Mouse (Mus musculus): ENCODE measurements at regions not wholly inside any gene's neighbourhood (a gene's known extent, or its start where the extent isn't known, plus 50 kb on each side); places are given as distances from the start of the nearest gene placed in this dataset.
A peak's percentile ranks its signal among the peaks of the same experiment; 100 is the strongest.

- Histone ChIP-seq H3K4me1 (replicated peaks) (no peaks in the 10 kb centered on the region), H3K36me3 (no peaks in the 10 kb centered on the region), H3K27me3 (no peaks in the 10 kb centered on the region), H3K4me3 (no peak overlapping the region), H3K27ac (replicated peaks) (no peak overlapping the region), H3K9me3 (no peaks in the 10 kb centered on the region), H3K4me2 (no peak overlapping the region), H3K9ac (no peak overlapping the region)
- ATAC-seq (ENCODE audit: low read depth): no peak
- 85% methylated on average over 5 of the region's 5 CpGs for WGBS
These were observed 332.1 kb upstream of the Arid1b start for GRCm38 (mm10) chr17:4661996-4662395.

- ATAC-seq (ENCODE audit: low read depth): no peak
- Histone ChIP-seq H3K9ac (no peak overlapping the region), H3K4me2 (no peak overlapping the region), H3K36me3 (no peaks in the 10 kb centered on the region), H3K27ac (replicated peaks) (no peak overlapping the region), H3K4me3 (no peak overlapping the region), H3K4me1 (replicated peaks) (0 out of 2 replicates have a peak, but pooled peaks cover 3% of the 10 kb centered on the region), H3K9me3 (no peaks in the 10 kb centered on the region), H3K27me3 (no peaks in the 10 kb centered on the region)
- WGBS: 59% methylated on average over 3 of the region's 3 CpGs
These were observed 325.6 kb upstream of the Arid1b start for GRCm38 (mm10) chr17:4668511-4668910.

GRCm38 (mm10) chr17:4673271-4673670 is 320.9 kb upstream of the Arid1b start:
- no peaks in the 10 kb centered on the region for H3K4me1 ChIP-seq (replicated peaks)
- WGBS: 66% methylated on average over 2 of the region's 2 CpGs
- H3K27ac ChIP-seq (replicated peaks): no peak overlapping the region
- no peak overlapping the region for H3K9ac ChIP-seq
- H3K4me2 ChIP-seq: no peak overlapping the region
- H3K4me3 ChIP-seq: no peak overlapping the region
- H3K27me3 ChIP-seq: no peaks in the 10 kb centered on the region
- no peaks in the 10 kb centered on the region for H3K9me3 ChIP-seq
- H3K36me3 ChIP-seq: no peaks in the 10 kb centered on the region
- ATAC-seq (ENCODE audit: low read depth): no peak

- Histone ChIP-seq H3K27ac (replicated peaks) (no peak overlapping the region), H3K27me3 (no peaks in the 10 kb centered on the region), H3K36me3 (no peaks in the 10 kb centered on the region), H3K4me3 (no peak overlapping the region), H3K9me3 (no peaks in the 10 kb centered on the region), H3K9ac (no peak overlapping the region), H3K4me1 (replicated peaks) (no peaks in the 10 kb centered on the region), H3K4me2 (no peak overlapping the region)
- no peak for ATAC-seq (ENCODE audit: low read depth)
- WGBS: 89% methylated on average over 1 of the region's 1 CpGs
These were observed 287.7 kb upstream of the Arid1b start for GRCm38 (mm10) chr17:4706421-4706820.

GRCm38 (mm10) chr17:4721061-4721460 is 273.1 kb upstream of the Arid1b start:
- Histone ChIP-seq H3K4me3 (no peak overlapping the region), H3K4me2 (no peak overlapping the region), H3K36me3 (no peaks in the 10 kb centered on the region), H3K4me1 (replicated peaks) (peaks cover 2% of the 10 kb centered on the region; the same call in 1 of the 2 replicates), H3K9ac (no peak overlapping the region), H3K27ac (replicated peaks) (no peak overlapping the region), H3K27me3 (no peaks in the 10 kb centered on the region), H3K9me3 (no peaks in the 10 kb centered on the region)
- no peak for ATAC-seq (ENCODE audit: low read depth)
- WGBS: 91% methylated on average over 4 of the region's 4 CpGs

GRCm38 (mm10) chr17:4724031-4724430 is 270.1 kb upstream of the Arid1b start:
- Histone ChIP-seq H3K36me3 (no peaks in the 10 kb centered on the region), H3K27me3 (no peaks in the 10 kb centered on the region), H3K9me3 (no peaks in the 10 kb centered on the region), H3K4me3 (no peak overlapping the region), H3K4me1 (replicated peaks) (peaks cover 8% of the 10 kb centered on the region; the same call in 1 of the 2 replicates), H3K9ac (no peak overlapping the region), H3K4me2 (no peak overlapping the region), H3K27ac (replicated peaks) (no peak overlapping the region)
- 91% methylated on average over 3 of the region's 3 CpGs for WGBS
- no peak for ATAC-seq (ENCODE audit: low read depth)

- Histone ChIP-seq H3K9me3 (no peaks in the 10 kb centered on the region), H3K4me2 (no peak overlapping the region), H3K9ac (peak overlapping the region; percentile 9; the same call in 1 of the 2 replicates), H3K27ac (replicated peaks) (peak overlapping the region; percentile 14; the same call in 1 of the 2 replicates), H3K4me1 (replicated peaks) (peaks cover 8% of the 10 kb centered on the region; the same call in 1 of the 2 replicates), H3K36me3 (no peaks in the 10 kb centered on the region), H3K27me3 (no peaks in the 10 kb centered on the region), H3K4me3 (no peak overlapping the region)
- WGBS: 61% methylated on average over 12 of the region's 12 CpGs
- ATAC-seq (ENCODE audit: low read depth): no peak
These were observed 267.8 kb upstream of the Arid1b start for GRCm38 (mm10) chr17:4726331-4726741.

- Histone ChIP-seq H3K27ac (replicated peaks) (no peak overlapping the region), H3K36me3 (no peaks in the 10 kb centered on the region), H3K4me1 (replicated peaks) (peaks cover 16% of the 10 kb centered on the region), H3K9ac (no peak overlapping the region), H3K9me3 (no peaks in the 10 kb centered on the region), H3K4me2 (no peak overlapping the region), H3K27me3 (no peaks in the 10 kb centered on the region), H3K4me3 (no peak overlapping the region)
- 66% methylated on average over 5 of the region's 5 CpGs for WGBS
- no peak for ATAC-seq (ENCODE audit: low read depth)
These were observed 259.7 kb upstream of the Arid1b start for GRCm38 (mm10) chr17:4734412-4734881.

GRCm38 (mm10) chr17:4735185-4735584 is 258.9 kb upstream of the Arid1b start:
- Histone ChIP-seq H3K4me3 (no peak overlapping the region), H3K9me3 (no peaks in the 10 kb centered on the region), H3K27me3 (no peaks in the 10 kb centered on the region), H3K27ac (replicated peaks) (no peak overlapping the region), H3K4me1 (replicated peaks) (peaks cover 16% of the 10 kb centered on the region), H3K4me2 (no peak overlapping the region), H3K36me3 (no peaks in the 10 kb centered on the region), H3K9ac (no peak overlapping the region)
- ATAC-seq (ENCODE audit: low read depth): no peak
- WGBS: 50% methylated on average over 1 of the region's 1 CpGs

- Histone ChIP-seq H3K4me3 (no peak overlapping the region), H3K9ac (no peak overlapping the region), H3K27ac (replicated peaks) (no peak overlapping the region), H3K36me3 (no peaks in the 10 kb centered on the region), H3K4me1 (replicated peaks) (peaks cover 27% of the 10 kb centered on the region), H3K9me3 (no peaks in the 10 kb centered on the region), H3K4me2 (no peak overlapping the region), H3K27me3 (no peaks in the 10 kb centered on the region)
- ATAC-seq (ENCODE audit: low read depth): no peak
- WGBS: 97% methylated on average over 3 of the region's 3 CpGs
These were observed 257.4 kb upstream of the Arid1b start for GRCm38 (mm10) chr17:4736689-4737088.

GRCm38 (mm10) chr17:4738717-4739485 is 255.2 kb upstream of the Arid1b start:
- Histone ChIP-seq H3K27me3 (no peaks in the 10 kb centered on the region), H3K27ac (replicated peaks) (no peak overlapping the region)
- WGBS: 5% methylated on average over 7 of the region's 7 CpGs

GRCm38 (mm10) chr17:4740784-4741183 is 253.3 kb upstream of the Arid1b start:
- Histone ChIP-seq H3K4me2 (no peak overlapping the region), H3K27me3 (no peaks in the 10 kb centered on the region), H3K4me3 (no peak overlapping the region), H3K27ac (replicated peaks) (no peak overlapping the region), H3K9me3 (no peaks in the 10 kb centered on the region), H3K36me3 (no peaks in the 10 kb centered on the region), H3K4me1 (replicated peaks) (peaks cover 19% of the 10 kb centered on the region), H3K9ac (no peak overlapping the region)
- 29% methylated on average over 5 of the region's 5 CpGs for WGBS
- no peak for ATAC-seq (ENCODE audit: low read depth)

More at GRCm38 (mm10) chr17:4738717-4739485, 255.2 kb upstream of the Arid1b start:
- Histone ChIP-seq H3K9ac (no peak overlapping the region), H3K4me1 (replicated peaks) (peaks cover 24% of the 10 kb centered on the region), H3K4me3 (no peak overlapping the region), H3K36me3 (no peaks in the 10 kb centered on the region), H3K4me2 (no peak overlapping the region), H3K9me3 (no peaks in the 10 kb centered on the region)
- no peak for ATAC-seq (ENCODE audit: low read depth)

GRCm38 (mm10) chr17:4742314-4742713 is 251.8 kb upstream of the Arid1b start:
- no peak overlapping the region for H3K4me3 ChIP-seq
- WGBS: 81% methylated on average over 1 of the region's 1 CpGs

More at GRCm38 (mm10) chr17:4742314-4742713, 251.8 kb upstream of the Arid1b start:
- no peak for ATAC-seq (ENCODE audit: low read depth)
- no peak overlapping the region for H3K4me2 ChIP-seq
- peaks cover 19% of the 10 kb centered on the region for H3K4me1 ChIP-seq (replicated peaks)
- no peaks in the 10 kb centered on the region for H3K27me3 ChIP-seq
- H3K27ac ChIP-seq (replicated peaks): no peak overlapping the region
- no peaks in the 10 kb centered on the region for H3K36me3 ChIP-seq
- no peak overlapping the region for H3K9ac ChIP-seq
- H3K9me3 ChIP-seq: no peaks in the 10 kb centered on the region
